Mouse (Mus musculus) myocyte (in vitro differentiated cells): ENCODE results near the gene Marveld1.

Experiments used
- CEBPB ChIP-seq: IDR thresholded peaks from 2 replicates; pipeline ENCODE4 v1.6.1; 2011; ENCODE audit warnings: mild to moderate bottlenecking, moderate library complexity; ENCODE audit not compliant: poor library complexity, insufficient read depth, severe bottlenecking
- E2F4 ChIP-seq: IDR thresholded peaks from one replicate; pipeline ENCODE4 v1.6.1; 2011; ENCODE audit warnings: mild to moderate bottlenecking, control low read depth, moderate library complexity; ENCODE audit not compliant: insufficient read depth
- MAX ChIP-seq: IDR thresholded peaks from one replicate; pipeline ENCODE4 v1.6.1; 2011; ENCODE audit warnings: low read depth, mild to moderate bottlenecking, control low read depth
- MYOD1 ChIP-seq, 3 experiments: IDR thresholded peaks; one replicate each; pipeline ENCODE4 v1.6.1; 2011; ENCODE audit warnings: control low read depth in 2 of 3, low read depth in 2 of 3, mild to moderate bottlenecking in 2 of 3, moderate library complexity in 1 of 3; ENCODE audit not compliant: insufficient read length in 2 of 3, control insufficient read depth in 1 of 3
- MYOG ChIP-seq, 3 experiments: IDR thresholded peaks; one replicate each; pipeline ENCODE4 v1.6.1; 2011; ENCODE audit warnings: control low read depth in 2 of 3, low read depth in 2 of 3, mild to moderate bottlenecking in 2 of 3; ENCODE audit not compliant: insufficient read length in 2 of 3, control insufficient read depth in 1 of 3, insufficient read depth in 1 of 3
- POLR2A ChIP-seq: IDR thresholded peaks from one replicate; pipeline ENCODE4 v1.6.1; 2011; ENCODE audit warnings: low read depth, mild to moderate bottlenecking, control low read depth, moderate library complexity; ENCODE audit not compliant: insufficient read length
- SRF ChIP-seq: IDR thresholded peaks from one replicate; pipeline ENCODE4 v1.6.1; 2011; ENCODE audit warnings: low read depth; ENCODE audit not compliant: control insufficient read depth, insufficient read length
- TCF12 ChIP-seq: IDR thresholded peaks from one replicate; pipeline ENCODE4 v1.6.1; 2011; ENCODE audit warnings: mild to moderate bottlenecking, control low read depth; ENCODE audit not compliant: poor library complexity, insufficient read depth, severe bottlenecking

- no peak for TF ChIP-seq POLR2A
- no peak for TF ChIP-seq CEBPB
- TF ChIP-seq SRF: no peak
- TF ChIP-seq TCF12: no peak
- no peak for TF ChIP-seq MAX
- TF ChIP-seq MYOG (IDR thresholded peaks at IDR 0.05; ENCODE audit: control insufficient read depth in 1 of 3, insufficient read depth in 1 of 3, insufficient read length in 2 of 3, low read depth in 2 of 3): no peak
- TF ChIP-seq MYOD1 (IDR thresholded peaks at IDR 0.05; ENCODE audit: control insufficient read depth in 1 of 3, insufficient read length in 2 of 3, low read depth in 2 of 3): no peak
- TF ChIP-seq E2F4: no peak
Observed at GRCm38 (mm10) chr19:42197066-42197465, 49.9 kb downstream of the Marveld1 start.
